ENCODE assay signal across 27 mouse cellular contexts in genomic region chr9:105257668-105258067, GRCm38 (mm10).
DNase-seq lines count a peak whose midpoint lies in the region; ATAC-seq lines count a peak whose summit lies in the region.
"Had no signal": no experiment of that assay in that cellular context is flagged by ENCODE, and none has a peak within 500 bp of the region (broad histone marks: within the 10 kb centered on the region; RNA-seq: fewer than 3 reads in every experiment).

No protein-coding gene starts in this region.

- H3K4me3 ChIP-seq in forebrain, embryonic 14.5 days (ENCODE audit: low read depth, low read length) = no peak overlapping the region
- no peak overlapping the region for H3K4me3 ChIP-seq in forebrain, embryonic 10.5 days
- no peak overlapping the region for H3K4me3 ChIP-seq in hindbrain, embryonic 15.5 days
- H3K4me3 ChIP-seq in hindbrain, embryonic 10.5 days = no peak overlapping the region
- H3K4me3 ChIP-seq in neural tube, embryonic 13.5 days = no peak overlapping the region
- H3K4me3 ChIP-seq: heart, embryonic 12.5 days; kidney, embryonic 15.5 days; limb, embryonic 13.5 days; liver, embryonic 12.5 days; midbrain, embryonic 12.5 days; myocyte had no signal

- no peaks in the 10 kb centered on the region for H3K27me3 ChIP-seq in forebrain, embryonic 14.5 days (replicated peaks; ENCODE audit: control insufficient read depth, insufficient read depth, low read length)
- no peaks in the 10 kb centered on the region for H3K27me3 ChIP-seq in forebrain, embryonic 10.5 days (ENCODE audit: poor library complexity, severe bottlenecking)
- no peaks in the 10 kb centered on the region for H3K27me3 ChIP-seq in hindbrain, embryonic 15.5 days
- no peaks in the 10 kb centered on the region for H3K27me3 ChIP-seq in hindbrain, embryonic 10.5 days (ENCODE audit: insufficient read depth, poor library complexity, severe bottlenecking)
- no peaks in the 10 kb centered on the region; the same call in 1 of the 2 replicates for H3K27me3 ChIP-seq in neural tube, embryonic 13.5 days
- H3K27me3 ChIP-seq: heart, embryonic 12.5 days; kidney, embryonic 15.5 days; limb, embryonic 13.5 days; liver, embryonic 12.5 days; midbrain, embryonic 12.5 days; Patski had no signal

- 62% methylated on average over 10 of the region's 10 CpGs for WGBS in forebrain, embryonic 14.5 days
- WGBS in forebrain, embryonic 10.5 days = 78% methylated on average over 10 of the region's 10 CpGs
- 52% methylated on average over 10 of the region's 10 CpGs for whole genome bisulfite sequencing in hindbrain, embryonic 15.5 days
- WGBS in hindbrain, embryonic 10.5 days = 79% methylated on average over 10 of the region's 10 CpGs
- 75% methylated on average over 10 of the region's 10 CpGs for WGBS in neural tube, embryonic 13.5 days

- H3K9me3 ChIP-seq in forebrain, embryonic 14.5 days (replicated peaks; ENCODE audit: control insufficient read depth, low read length) = no peaks in the 10 kb centered on the region
- no peaks in the 10 kb centered on the region for H3K9me3 ChIP-seq in forebrain, embryonic 10.5 days
- H3K9me3 ChIP-seq in hindbrain, embryonic 15.5 days = no peaks in the 10 kb centered on the region
- no peaks in the 10 kb centered on the region for H3K9me3 ChIP-seq in hindbrain, embryonic 10.5 days
- no peaks in the 10 kb centered on the region for H3K9me3 ChIP-seq in neural tube, embryonic 13.5 days
- H3K9me3 ChIP-seq: heart, embryonic 12.5 days; kidney, embryonic 15.5 days; limb, embryonic 13.5 days; midbrain, embryonic 12.5 days had no signal

- no peak overlapping the region for H3K4me2 ChIP-seq in forebrain, embryonic 14.5 days (ENCODE audit: low read length)
- no peak overlapping the region for H3K4me2 ChIP-seq in hindbrain, embryonic 15.5 days
- no peak overlapping the region for H3K4me2 ChIP-seq in neural tube, embryonic 13.5 days
- H3K4me2 ChIP-seq: heart, embryonic 12.5 days; kidney, embryonic 15.5 days; limb, embryonic 13.5 days; liver, embryonic 12.5 days; midbrain, embryonic 12.5 days had no signal

- no peaks in the 10 kb centered on the region; the same call in 1 of the 2 replicates for H3K4me1 ChIP-seq in forebrain, embryonic 14.5 days (ENCODE audit: control insufficient read depth, insufficient read depth, low read length)
- H3K4me1 ChIP-seq in forebrain, embryonic 10.5 days = no peaks in the 10 kb centered on the region
- H3K4me1 ChIP-seq in hindbrain, embryonic 15.5 days (replicated peaks) = 0 out of 2 replicates have a peak, but pooled peaks cover 11% of the 10 kb centered on the region
- H3K4me1 ChIP-seq in hindbrain, embryonic 10.5 days (replicated peaks) = 0 out of 2 replicates have a peak, but pooled peaks cover 3% of the 10 kb centered on the region
- H3K4me1 ChIP-seq in neural tube, embryonic 13.5 days (replicated peaks) = peaks cover 34% of the 10 kb centered on the region
- H3K4me1 ChIP-seq: heart, embryonic 12.5 days; kidney, embryonic 15.5 days; limb, embryonic 13.5 days; liver, embryonic 12.5 days; midbrain, embryonic 12.5 days had no signal

- DNase-seq in forebrain, embryonic 14.5 days (ENCODE audit: low spot score) = peak; percentile 20
- no peak for DNase-seq in forebrain, embryonic 10.5 days (ENCODE audit: extremely low spot score, low spot score)
- no peak for DNase-seq in hindbrain, embryonic 10.5 days (ENCODE audit: low spot score)
- no peak for DNase-seq in neural tube, embryonic 10.5 days (ENCODE audit: extremely low spot score, low spot score)
- no peak for DNase-seq in gastrocnemius, adult 18-20 months (ENCODE audit: low spot score)
- no peak for DNase-seq in adrenal gland, postnatal 25 days
- DNase-seq: adrenal gland, postnatal 10 days; cerebellum, adult 18-20 months; gastrocnemius, postnatal 14 days; heart, adult 18-20 months; heart, postnatal 4 days; kidney, adult 18-20 months; kidney, postnatal 25 days; liver, postnatal 0 days; lung, postnatal 36 days; right cerebral cortex, adult 18-20 months; spleen, adult 18-20 months; thymus, postnatal 14 days had no signal

- 0 out of 2 replicates have a peak, but pooled peaks have one; percentile 15 for ATAC-seq in forebrain, embryonic 14.5 days
- peak; percentile 74 for ATAC-seq in hindbrain, embryonic 15.5 days (ENCODE audit: low FRiP score, low read depth)
- ATAC-seq in neural tube, embryonic 13.5 days (ENCODE audit: low read depth) = no peak
- ATAC-seq: liver, embryonic 12.5 days; liver, postnatal 0 days; Patski had no signal

- no peaks in the 10 kb centered on the region for H3K36me3 ChIP-seq in forebrain, embryonic 14.5 days (ENCODE audit: control insufficient read depth, insufficient read depth, low read length)
- no peaks in the 10 kb centered on the region for H3K36me3 ChIP-seq in forebrain, embryonic 10.5 days (replicated peaks)
- H3K36me3 ChIP-seq in hindbrain, embryonic 15.5 days = no peaks in the 10 kb centered on the region
- no peaks in the 10 kb centered on the region for H3K36me3 ChIP-seq in hindbrain, embryonic 10.5 days
- no peaks in the 10 kb centered on the region for H3K36me3 ChIP-seq in neural tube, embryonic 13.5 days
- H3K36me3 ChIP-seq: heart, embryonic 12.5 days; kidney, embryonic 15.5 days; limb, embryonic 13.5 days; liver, embryonic 12.5 days; midbrain, embryonic 12.5 days had no signal

- H3K9ac ChIP-seq in forebrain, embryonic 14.5 days (ENCODE audit: low read length) = no peak overlapping the region
- no peak overlapping the region for H3K9ac ChIP-seq in hindbrain, embryonic 15.5 days
- H3K9ac ChIP-seq in neural tube, embryonic 13.5 days = no peak overlapping the region
- H3K9ac ChIP-seq: heart, embryonic 12.5 days; kidney, embryonic 15.5 days; limb, embryonic 13.5 days; liver, embryonic 12.5 days; liver, postnatal 0 days; midbrain, embryonic 12.5 days had no signal

- no peak overlapping the region for H3K27ac ChIP-seq in forebrain, embryonic 14.5 days (ENCODE audit: low read depth, low read length)
- H3K27ac ChIP-seq in forebrain, embryonic 10.5 days = no peak overlapping the region
- 0 out of 2 replicates have a peak overlapping the region, but pooled peaks have one; percentile 16 for H3K27ac ChIP-seq in hindbrain, embryonic 15.5 days (replicated peaks)
- H3K27ac ChIP-seq in hindbrain, embryonic 10.5 days = no peak overlapping the region
- H3K27ac ChIP-seq in neural tube, embryonic 13.5 days (replicated peaks) = peak overlapping the region; percentile 35
- H3K27ac ChIP-seq: kidney, embryonic 15.5 days; limb, embryonic 13.5 days; liver, embryonic 12.5 days; midbrain, embryonic 12.5 days had no signal

Comparison
In these comparisons a context has a peak if more than half of its experiments do, and no peak if none do; other contexts are left out.
1. H3K27ac ChIP-seq: peak in hindbrain, embryonic 15.5 days (single experiment) and neural tube, embryonic 13.5 days (single experiment); none in forebrain, embryonic 14.5 days (single experiment), forebrain, embryonic 10.5 days (single experiment) and hindbrain, embryonic 10.5 days (single experiment).